Mouse (Mus musculus) spleen, adult 2 months (tissue): ENCODE measurements at regions not wholly inside any gene's neighbourhood (a gene's known extent, or its start where the extent isn't known, plus 50 kb on each side); places are given as distances from the start of the nearest gene placed in this dataset.

Experiments
- DNase-seq, 2 experiments: peaks; one replicate each; pipeline versions ENCODE4 v3.0.0 to v3.0.0-alpha.2; 2012 to 2021; ENCODE audit warnings: low spot score in 2 of 2, low read depth in 1 of 2
- H3K27ac ChIP-seq: fragments of 200-500 bp; 2 replicates; pipeline ENCODE4 v1.5.1; 2012; ENCODE audit warnings: low read length, inconsistent platforms; ENCODE audit not compliant: insufficient read depth
- H3K27me3 ChIP-seq: fragments of 200-500 bp; 2 replicates; pipeline ENCODE4 v1.6.1; 2012; ENCODE audit warnings: mild to moderate bottlenecking, moderate library complexity, low read length, inconsistent platforms; ENCODE audit not compliant: control insufficient read depth, insufficient read depth
- H3K36me3 ChIP-seq: fragments of 200-500 bp; 2 replicates; pipeline ENCODE4 v1.6.1; 2012; ENCODE audit warnings: mild to moderate bottlenecking, low read length, inconsistent platforms; ENCODE audit not compliant: control insufficient read depth, insufficient read depth
- H3K4me1 ChIP-seq: fragments of 200-500 bp; 2 replicates; pipeline ENCODE4 v1.6.1; 2011; ENCODE audit warnings: inconsistent platforms; ENCODE audit not compliant: control insufficient read depth, insufficient read depth, insufficient read length
- H3K4me3 ChIP-seq: fragments of 200-500 bp; 2 replicates; pipeline ENCODE4 v1.5.1; 2011; ENCODE audit warnings: mild to moderate bottlenecking, inconsistent platforms; ENCODE audit not compliant: insufficient read depth, insufficient read length; ENCODE audit errors: extremely low read depth
- CTCF ChIP-seq: fragments of 200-500 bp; IDR thresholded peaks from 2 replicates; pipeline ENCODE4 v1.5.1; 2011; ENCODE audit warnings: mild to moderate bottlenecking, inconsistent platforms; ENCODE audit not compliant: insufficient read depth, insufficient read length, insufficient replicate concordance; ENCODE audit errors: extremely low read depth
- POLR2A ChIP-seq: fragments of 200-500 bp; IDR thresholded peaks from 2 replicates; pipeline ENCODE4 v1.6.1; 2011; ENCODE audit warnings: low read depth, low read length, inconsistent platforms
- WGBS: fragments of 180-500 bp; shearing (Covaris S2); methylation state at CpG from one replicate; pipeline ENCODE4 v1.1.7; 2018; 5-methylcytosine and 5-hydroxymethylcytosine counted together

DNA sequence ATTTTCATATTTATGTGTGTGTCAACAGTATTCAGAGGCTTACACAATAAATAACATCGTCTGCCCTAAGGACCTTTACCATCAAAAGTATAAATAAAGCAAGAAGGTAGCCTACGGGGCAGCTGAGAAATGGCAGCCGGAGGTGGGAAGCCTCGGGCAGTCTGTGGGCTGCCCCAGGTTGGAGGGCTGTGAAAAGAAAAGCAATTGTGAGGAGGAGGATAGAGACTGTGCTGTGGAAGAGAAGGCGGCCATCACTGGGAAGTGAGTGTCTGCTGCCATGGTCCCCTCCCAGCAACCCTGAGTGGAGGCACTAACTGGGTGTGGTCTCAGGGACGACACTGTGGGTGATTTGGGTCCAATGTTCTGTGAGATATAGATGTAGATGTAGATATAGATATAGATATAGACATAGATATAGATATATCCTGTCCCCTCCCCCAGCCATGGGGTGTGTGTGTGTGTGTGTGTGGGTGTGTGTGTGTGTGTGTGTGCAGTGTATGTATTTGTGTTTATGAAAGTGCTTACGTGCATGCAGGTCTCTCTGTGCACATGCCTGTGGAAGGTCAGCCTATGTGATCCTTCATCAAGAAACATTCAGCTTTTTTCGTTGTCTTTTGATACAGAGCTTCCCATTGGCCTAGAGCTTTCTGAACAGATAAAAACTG lies 220.6 kb upstream of the Noct start:
- no peaks in the 10 kb centered on the region for H3K36me3 ChIP-seq
- no peak overlapping the region for H3K27ac ChIP-seq
- TF ChIP-seq CTCF (no peak), POLR2A (no peak)
- DNase-seq = no peak
- H3K4me1 ChIP-seq = no peaks in the 10 kb centered on the region
- 87% methylated on average over 8 of the region's 8 CpGs for WGBS
- no peak overlapping the region for H3K4me3 ChIP-seq
- no peaks in the 10 kb centered on the region for H3K27me3 ChIP-seq

GRCm38 (mm10) chr3:51004216-51004615 lies 220.0 kb upstream of the Noct start:
- H3K4me1 ChIP-seq = no peaks in the 10 kb centered on the region
- H3K27ac ChIP-seq = no peak overlapping the region
- no peak for DNase-seq
- no peak overlapping the region for H3K4me3 ChIP-seq
- 73% methylated on average over 1 of the region's 1 CpGs for WGBS
- no peaks in the 10 kb centered on the region for H3K27me3 ChIP-seq
- H3K36me3 ChIP-seq = no peaks in the 10 kb centered on the region
- no peak for TF ChIP-seq POLR2A
- no peak for TF ChIP-seq CTCF

GRCm38 (mm10) chr3:51009098-51009497 lies 215.1 kb upstream of the Noct start:
- Histone ChIP-seq H3K27me3 (no peaks in the 10 kb centered on the region), H3K4me1 (no peaks in the 10 kb centered on the region), H3K27ac (no peak overlapping the region), H3K4me3 (no peak overlapping the region), H3K36me3 (no peaks in the 10 kb centered on the region)
- WGBS = 92% methylated on average over 5 of the region's 5 CpGs
- no peak for DNase-seq
- TF ChIP-seq CTCF = no peak
- TF ChIP-seq POLR2A = no peak

DNA sequence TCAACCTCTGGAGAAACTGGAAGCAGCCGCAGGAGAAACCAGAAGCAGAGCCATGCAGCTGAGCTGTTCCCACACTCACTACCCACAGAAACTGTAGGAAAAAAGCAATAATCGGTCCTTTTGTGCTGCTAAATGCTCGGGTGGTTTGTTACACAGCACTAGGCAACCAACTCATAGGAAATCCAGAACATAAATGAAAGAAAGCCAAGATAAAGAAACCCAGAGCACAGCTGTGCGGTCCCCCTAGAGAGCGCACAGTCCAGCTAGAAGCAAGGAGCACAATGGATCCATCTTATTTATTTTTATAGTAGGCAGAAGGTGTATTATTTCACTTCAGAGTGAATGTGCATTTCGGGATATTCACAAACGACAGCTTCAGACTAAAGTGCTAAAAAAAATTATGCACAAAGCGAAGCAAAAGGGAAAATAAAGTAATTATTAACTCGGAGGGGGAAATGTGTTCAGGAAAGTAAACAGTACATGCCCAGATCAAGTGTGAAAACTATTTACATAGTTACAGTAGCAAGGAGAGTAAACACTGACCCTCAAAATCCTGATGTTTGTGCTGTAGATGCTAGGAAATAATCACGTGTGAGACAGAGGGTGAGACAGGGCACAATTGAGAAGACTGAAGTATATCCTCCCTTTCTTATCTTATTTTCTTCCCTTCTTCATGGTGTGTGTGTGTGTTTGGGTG lies 204.4 kb upstream of the Noct start:
- DNase-seq = no peak
- H3K4me3 ChIP-seq = no peak overlapping the region

GRCm38 (mm10) chr3:51024655-51025054 lies 199.6 kb upstream of the Noct start:
- no peak for DNase-seq
- TF ChIP-seq POLR2A (no peak), CTCF (no peak)
- 82% methylated on average over 6 of the region's 6 CpGs for WGBS
- Histone ChIP-seq H3K36me3 (no peaks in the 10 kb centered on the region), H3K27ac (no peak overlapping the region), H3K4me3 (no peak overlapping the region), H3K27me3 (no peaks in the 10 kb centered on the region), H3K4me1 (no peaks in the 10 kb centered on the region)

More for the DNA sequence above, 204.4 kb upstream of the Noct start:
- H3K27me3 ChIP-seq = no peaks in the 10 kb centered on the region
- H3K4me1 ChIP-seq = no peaks in the 10 kb centered on the region
- no peaks in the 10 kb centered on the region for H3K36me3 ChIP-seq
- WGBS = 81% methylated on average over 10 of the region's 10 CpGs
- TF ChIP-seq CTCF (no peak), POLR2A (no peak)
- H3K27ac ChIP-seq = no peak overlapping the region

DNA sequence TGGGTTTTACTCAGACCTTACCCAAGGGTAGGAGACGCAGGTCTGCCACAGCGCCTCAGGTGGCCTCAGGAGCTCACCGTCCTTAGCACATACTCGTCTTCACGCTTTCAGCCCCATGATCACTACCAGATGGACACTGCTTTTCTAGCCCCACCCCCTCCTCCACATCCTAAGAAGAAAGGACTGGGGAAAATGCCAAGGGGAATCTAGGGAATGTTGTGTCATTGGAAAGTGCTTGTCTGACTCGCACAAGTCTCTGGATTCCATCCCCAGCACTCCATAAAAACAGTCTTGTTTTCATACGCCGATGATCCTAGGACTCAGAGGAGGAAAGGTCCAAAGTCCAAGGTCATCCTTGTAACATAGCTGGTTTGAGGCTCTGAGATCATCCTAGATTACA lies 192.4 kb upstream of the Noct start:
- Histone ChIP-seq H3K27me3 (no peaks in the 10 kb centered on the region), H3K36me3 (no peaks in the 10 kb centered on the region), H3K4me3 (no peak overlapping the region), H3K27ac (no peak overlapping the region), H3K4me1 (no peaks in the 10 kb centered on the region)
- no peak for DNase-seq
- TF ChIP-seq CTCF = no peak
- no peak for TF ChIP-seq POLR2A
- 93% methylated on average over 8 of the region's 8 CpGs for WGBS

- TF ChIP-seq POLR2A = no peak
- TF ChIP-seq CTCF = no peak
- Histone ChIP-seq H3K4me3 (no peak overlapping the region), H3K27ac (no peak overlapping the region), H3K36me3 (no peaks in the 10 kb centered on the region), H3K4me1 (no peaks in the 10 kb centered on the region), H3K27me3 (no peaks in the 10 kb centered on the region)
- WGBS = 75% methylated on average over 2 of the region's 2 CpGs
- no peak for DNase-seq
Measured at GRCm38 (mm10) chr3:51033292-51033691, 191.0 kb upstream of the Noct start.
